Mouse (Mus musculus): ENCODE results near the gene A4gnt. TPM values are rescaled to one million over a fixed set of nuclear protein-coding genes. Genes with fewer than 3 reads are reported as not detected.

Gene A4gnt
- polyA plus RNA-seq (2012; rRNA removed): 1.1 and 8.7 TPM in 2 replicates

GRCm38 (mm10) chr9:99612202-99612601 is at the start of gene A4gnt:
TSS of gene A4gnt (plus strand) at chr9:99612502.
- no peaks in the 10 kb centered on the region for H3K36me3 ChIP-seq (ENCODE audit: control insufficient read depth, insufficient read depth, low read length)
- TF ChIP-seq POLR2A (IDR thresholded peaks at IDR 0.05; ENCODE audit: low read depth, low read length) (no peak), CTCF (IDR thresholded peaks at IDR 0.05; ENCODE audit: extremely low read depth, insufficient read length, insufficient replicate concordance, low read depth, low read length) (no peak)
- no peaks in the 10 kb centered on the region for H3K4me1 ChIP-seq (ENCODE audit: control insufficient read depth, insufficient read depth, insufficient read length, low read length)
- H3K27me3 ChIP-seq (ENCODE audit: control insufficient read depth, insufficient read depth, low read length): no peaks in the 10 kb centered on the region
- 23% methylated on average over 2 of the region's 2 CpGs for WGBS
- no peak within 1 kb of the TSS for H3K4me3 ChIP-seq (ENCODE audit: low read depth, low read length)
- no peak within 1 kb of the TSS for H3K27ac ChIP-seq (ENCODE audit: insufficient read depth, low read depth, low read length)

- H3K36me3 ChIP-seq (ENCODE audit: control insufficient read depth, insufficient read depth, low read length): no peaks in the 10 kb centered on the region
- WGBS: 9% methylated on average over 11 of the region's 11 CpGs
- H3K27ac ChIP-seq (ENCODE audit: insufficient read depth, low read depth, low read length): no peak overlapping the region
- H3K27me3 ChIP-seq (ENCODE audit: control insufficient read depth, insufficient read depth, low read length): no peaks in the 10 kb centered on the region
- H3K4me1 ChIP-seq (ENCODE audit: control insufficient read depth, insufficient read depth, insufficient read length, low read length): peaks cover 4% of the 10 kb centered on the region; the same call in 1 of the 2 replicates
- H3K4me3 ChIP-seq (ENCODE audit: low read depth, low read length): no peak overlapping the region
- TF ChIP-seq POLR2A (IDR thresholded peaks at IDR 0.05; ENCODE audit: low read depth, low read length) (no peak), CTCF (IDR thresholded peaks at IDR 0.05; ENCODE audit: extremely low read depth, insufficient read length, insufficient replicate concordance, low read depth, low read length) (no peak)
These were observed 48.6 kb upstream of the A4gnt start for GRCm38 (mm10) chr9:99563714-99564113.

- Histone ChIP-seq H3K27ac (ENCODE audit: insufficient read depth, low read depth, low read length) (peak overlapping the region; percentile 94), H3K36me3 (ENCODE audit: control insufficient read depth, insufficient read depth, low read length) (no peaks in the 10 kb centered on the region), H3K4me1 (ENCODE audit: control insufficient read depth, insufficient read depth, insufficient read length, low read length) (peaks cover 4% of the 10 kb centered on the region; the same call in 1 of the 2 replicates), H3K4me3 (ENCODE audit: low read depth, low read length) (peak overlapping the region; percentile 90), H3K27me3 (ENCODE audit: control insufficient read depth, insufficient read depth, low read length) (no peaks in the 10 kb centered on the region)
- no peak; the same call in 1 of the 2 replicates for TF ChIP-seq POLR2A (IDR thresholded peaks at IDR 0.05; ENCODE audit: low read depth, low read length)
- no peak for TF ChIP-seq CTCF (IDR thresholded peaks at IDR 0.05; ENCODE audit: extremely low read depth, insufficient read length, insufficient replicate concordance, low read depth, low read length)
- under 1% methylated on average over 15 of the region's 15 CpGs for WGBS
These were observed 44.3 kb upstream of the A4gnt start for GRCm38 (mm10) chr9:99568023-99568346.

- Histone ChIP-seq H3K4me3 (ENCODE audit: low read depth, low read length) (peak within 1 kb of the TSS; percentile 90), H3K4me1 (ENCODE audit: control insufficient read depth, insufficient read depth, insufficient read length, low read length) (peaks cover 4% of the 10 kb centered on the region; the same call in 1 of the 2 replicates), H3K27me3 (ENCODE audit: control insufficient read depth, insufficient read depth, low read length) (no peaks in the 10 kb centered on the region), H3K27ac (ENCODE audit: insufficient read depth, low read depth, low read length) (peak within 1 kb of the TSS; percentile 94), H3K36me3 (ENCODE audit: control insufficient read depth, insufficient read depth, low read length) (no peaks in the 10 kb centered on the region)
- under 1% methylated on average over 70 of the region's 70 CpGs for WGBS
- peak; percentile 43; the same call in 1 of the 2 replicates for TF ChIP-seq POLR2A (IDR thresholded peaks at IDR 0.05; ENCODE audit: low read depth, low read length)
- TF ChIP-seq CTCF (IDR thresholded peaks at IDR 0.05; ENCODE audit: extremely low read depth, insufficient read length, insufficient replicate concordance, low read depth, low read length): no peak
These were observed 43.8 kb upstream of the A4gnt start, which contains the start of gene Armc8 for GRCm38 (mm10) chr9:99568347-99569070. TSS of gene Armc8 (minus strand) at chr9:99568899.

- peak overlapping the region; percentile 86 for H3K27ac ChIP-seq (ENCODE audit: insufficient read depth, low read depth, low read length)
- no peaks in the 10 kb centered on the region for H3K27me3 ChIP-seq (ENCODE audit: control insufficient read depth, insufficient read depth, low read length)
- no peaks in the 10 kb centered on the region for H3K36me3 ChIP-seq (ENCODE audit: control insufficient read depth, insufficient read depth, low read length)
- H3K4me1 ChIP-seq (ENCODE audit: control insufficient read depth, insufficient read depth, insufficient read length, low read length): peaks cover 4% of the 10 kb centered on the region; the same call in 1 of the 2 replicates
- under 1% methylated on average over 9 of the region's 9 CpGs for WGBS
- TF ChIP-seq CTCF (IDR thresholded peaks at IDR 0.05; ENCODE audit: extremely low read depth, insufficient read length, insufficient replicate concordance, low read depth, low read length) (no peak), POLR2A (IDR thresholded peaks at IDR 0.05; ENCODE audit: low read depth, low read length) (no peak)
- H3K4me3 ChIP-seq (ENCODE audit: low read depth, low read length): peak overlapping the region; percentile 90
These were observed 43.3 kb upstream of the A4gnt start for GRCm38 (mm10) chr9:99569071-99569397.

- peaks cover 6% of the 10 kb centered on the region; the same call in 1 of the 2 replicates for H3K4me1 ChIP-seq (ENCODE audit: control insufficient read depth, insufficient read depth, insufficient read length, low read length)
- under 1% methylated on average over 57 of the region's 57 CpGs for WGBS
- peaks cover 10% of the 10 kb centered on the region for H3K36me3 ChIP-seq (ENCODE audit: control insufficient read depth, insufficient read depth, low read length)
- TF ChIP-seq POLR2A (IDR thresholded peaks at IDR 0.05; ENCODE audit: low read depth, low read length) (peak; percentile 73), CTCF (IDR thresholded peaks at IDR 0.05; ENCODE audit: extremely low read depth, insufficient read length, insufficient replicate concordance, low read depth, low read length) (no peak)
- H3K27me3 ChIP-seq (ENCODE audit: control insufficient read depth, insufficient read depth, low read length): no peaks in the 10 kb centered on the region
- H3K27ac ChIP-seq (ENCODE audit: insufficient read depth, low read depth, low read length): peak within 1 kb of the TSS; percentile 58
- H3K4me3 ChIP-seq (ENCODE audit: low read depth, low read length): peak within 1 kb of the TSS; percentile 94
These were observed 36.4 kb upstream of the A4gnt start, which contains the start of gene Dbr1 for GRCm38 (mm10) chr9:99575677-99576480. TSS of gene Dbr1 (plus strand) at chr9:99575799.

- Histone ChIP-seq H3K4me3 (ENCODE audit: low read depth, low read length) (no peak overlapping the region), H3K4me1 (ENCODE audit: control insufficient read depth, insufficient read depth, insufficient read length, low read length) (peaks cover 6% of the 10 kb centered on the region; the same call in 1 of the 2 replicates), H3K27ac (ENCODE audit: insufficient read depth, low read depth, low read length) (no peak overlapping the region), H3K27me3 (ENCODE audit: control insufficient read depth, insufficient read depth, low read length) (no peaks in the 10 kb centered on the region), H3K36me3 (ENCODE audit: control insufficient read depth, insufficient read depth, low read length) (peaks cover 34% of the 10 kb centered on the region)
- WGBS: 20% methylated on average over 2 of the region's 2 CpGs
- no peak for TF ChIP-seq POLR2A (IDR thresholded peaks at IDR 0.05; ENCODE audit: low read depth, low read length)
- TF ChIP-seq CTCF (IDR thresholded peaks at IDR 0.05; ENCODE audit: extremely low read depth, insufficient read length, insufficient replicate concordance, low read depth, low read length): peak; percentile 43; the same call in 1 of the 2 replicates
These were observed 31.6 kb upstream of the A4gnt start for GRCm38 (mm10) chr9:99580655-99581054.
